Mouse (Mus musculus): ENCODE measurements around the gene AI661453. TPM values are rescaled to one million over a fixed set of nuclear protein-coding genes. Genes with fewer than 3 reads are reported as not detected.

Gene AI661453
- polyA plus RNA-seq, 1 experiment from 2014 or later = 4.6 TPM

DNA sequence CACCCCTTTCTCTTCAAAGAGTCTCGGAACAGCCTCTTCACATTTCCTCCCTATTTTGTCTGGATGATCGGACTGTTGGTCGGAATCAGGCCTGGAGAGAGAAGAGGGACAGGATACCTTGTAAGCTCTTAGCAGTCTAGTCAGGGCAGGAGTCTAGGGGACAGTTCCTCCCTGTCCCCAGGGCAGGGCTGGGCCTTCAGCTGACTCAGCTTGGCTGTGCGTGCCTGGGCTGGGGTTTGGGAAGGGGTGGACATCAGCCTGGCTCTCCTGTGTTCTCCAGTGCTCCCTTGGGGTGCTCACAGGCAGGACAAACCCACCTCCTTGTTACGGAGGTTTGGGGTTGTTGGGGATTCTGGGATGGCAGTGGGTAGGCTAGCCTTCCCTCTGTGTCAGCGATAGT lies 2.2 kb downstream of the AI661453 start:
- Histone ChIP-seq H3K36me3 (ENCODE audit: control insufficient read depth, insufficient read depth, low read length) (no peaks in the 10 kb centered on the region), H3K4me3 (ENCODE audit: low read length) (peak overlapping the region; percentile 54), H3K9me3 (ENCODE audit: control insufficient read depth, low read length) (no peaks in the 10 kb centered on the region), H3K9ac (ENCODE audit: low read depth, low read length) (peak overlapping the region; percentile 66), H3K4me1 (ENCODE audit: control insufficient read depth, insufficient read depth, low read length) (peaks cover 41% of the 10 kb centered on the region), H3K27ac (ENCODE audit: low read length) (peak overlapping the region; percentile 91), H3K4me2 (ENCODE audit: low read depth, low read length) (peak overlapping the region; percentile 62), H3K27me3 (replicated peaks; ENCODE audit: control insufficient read depth, insufficient read depth, low read length) (0 out of 2 replicates have a peak, but pooled peaks cover 3% of the 10 kb centered on the region)
- WGBS = 49% methylated on average over 6 of the region's 6 CpGs
- ATAC-seq = no peak

DNA sequence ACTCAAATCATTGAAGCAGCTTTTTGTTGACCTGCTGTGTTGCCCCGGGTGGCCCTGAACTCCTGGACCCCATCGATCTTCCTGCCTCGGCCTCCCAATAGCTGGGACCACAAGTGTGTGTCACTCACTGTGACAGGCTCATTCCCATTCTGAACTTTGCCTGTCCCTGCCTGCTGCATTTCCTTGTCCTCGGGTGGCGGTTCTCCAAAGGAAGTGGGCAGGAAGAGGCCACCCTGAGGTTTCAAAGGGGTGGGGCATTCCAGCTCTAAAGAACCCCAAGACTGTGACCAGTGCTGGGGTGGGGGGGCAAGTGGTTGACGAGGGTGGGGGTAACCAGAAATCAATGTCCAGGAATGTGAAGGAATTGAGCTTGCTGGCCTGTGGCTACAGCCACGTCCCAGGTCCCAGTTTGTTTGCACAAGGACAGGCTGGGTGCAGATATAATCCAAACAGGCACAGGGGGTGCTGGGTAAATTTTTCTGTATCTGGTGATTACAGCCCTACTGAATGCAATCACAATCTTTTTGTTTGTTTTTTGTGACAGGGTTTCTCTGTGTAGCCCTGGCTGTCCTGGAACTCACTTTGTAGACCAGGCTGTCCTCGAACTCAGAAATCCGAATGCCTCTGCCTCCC lies 3.1 kb downstream of the AI661453 start:
- no peaks in the 10 kb centered on the region for H3K9me3 ChIP-seq (ENCODE audit: control insufficient read depth, low read length)
- peak overlapping the region; percentile 62; the same call in 1 of the 2 replicates for H3K9ac ChIP-seq (ENCODE audit: low read depth, low read length)
- peak overlapping the region; percentile 62 for H3K4me2 ChIP-seq (ENCODE audit: low read depth, low read length)
- no peaks in the 10 kb centered on the region for H3K36me3 ChIP-seq (ENCODE audit: control insufficient read depth, insufficient read depth, low read length)
- peaks cover 45% of the 10 kb centered on the region for H3K4me1 ChIP-seq (ENCODE audit: control insufficient read depth, insufficient read depth, low read length)
- H3K27ac ChIP-seq (ENCODE audit: low read length) = peak overlapping the region; percentile 91
- H3K4me3 ChIP-seq (ENCODE audit: low read length) = peak overlapping the region; percentile 54
- 0 out of 2 replicates have a peak, but pooled peaks cover 3% of the 10 kb centered on the region for H3K27me3 ChIP-seq (replicated peaks; ENCODE audit: control insufficient read depth, insufficient read depth, low read length)
- 34% methylated on average over 9 of the region's 9 CpGs for WGBS
- ATAC-seq = peak; percentile 60

DNA sequence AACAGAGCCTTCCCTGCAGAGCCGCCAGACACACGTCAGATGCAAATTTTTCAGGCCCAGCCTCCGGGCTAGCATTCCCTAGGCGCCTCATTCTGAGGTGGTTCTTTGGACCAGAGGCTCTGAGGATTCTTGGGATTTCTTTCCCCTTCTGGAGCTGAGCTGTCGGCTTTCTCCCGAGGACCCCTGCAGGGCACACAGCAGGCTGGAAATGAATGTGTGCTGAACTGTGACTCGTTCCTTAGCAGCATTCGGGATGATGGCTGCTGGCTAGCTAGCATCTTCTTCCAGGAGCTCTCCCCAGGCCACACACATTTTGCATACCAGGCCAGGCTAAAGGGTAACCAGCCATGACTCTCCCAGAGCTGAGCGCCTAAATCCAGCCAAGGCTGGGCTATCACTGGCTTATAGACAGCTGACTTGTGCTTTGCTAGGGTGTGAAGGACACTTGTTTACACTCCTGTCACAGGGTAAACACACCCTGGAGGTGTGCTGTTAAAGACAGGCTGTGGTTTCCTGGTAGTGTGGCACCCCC lies 4.0 kb downstream of the AI661453 start:
- WGBS = 24% methylated on average over 9 of the region's 9 CpGs
- Histone ChIP-seq H3K4me2 (ENCODE audit: low read depth, low read length) (peak overlapping the region; percentile 5; the same call in 1 of the 2 replicates), H3K4me1 (ENCODE audit: control insufficient read depth, insufficient read depth, low read length) (peaks cover 53% of the 10 kb centered on the region), H3K9me3 (ENCODE audit: control insufficient read depth, low read length) (no peaks in the 10 kb centered on the region), H3K27ac (ENCODE audit: low read length) (peak overlapping the region; percentile 91), H3K27me3 (replicated peaks; ENCODE audit: control insufficient read depth, insufficient read depth, low read length) (0 out of 2 replicates have a peak, but pooled peaks cover 3% of the 10 kb centered on the region), H3K36me3 (ENCODE audit: control insufficient read depth, insufficient read depth, low read length) (no peaks in the 10 kb centered on the region), H3K9ac (ENCODE audit: low read depth, low read length) (peak overlapping the region; percentile 62), H3K4me3 (ENCODE audit: low read length) (no peak overlapping the region)
- no peak for ATAC-seq

DNA sequence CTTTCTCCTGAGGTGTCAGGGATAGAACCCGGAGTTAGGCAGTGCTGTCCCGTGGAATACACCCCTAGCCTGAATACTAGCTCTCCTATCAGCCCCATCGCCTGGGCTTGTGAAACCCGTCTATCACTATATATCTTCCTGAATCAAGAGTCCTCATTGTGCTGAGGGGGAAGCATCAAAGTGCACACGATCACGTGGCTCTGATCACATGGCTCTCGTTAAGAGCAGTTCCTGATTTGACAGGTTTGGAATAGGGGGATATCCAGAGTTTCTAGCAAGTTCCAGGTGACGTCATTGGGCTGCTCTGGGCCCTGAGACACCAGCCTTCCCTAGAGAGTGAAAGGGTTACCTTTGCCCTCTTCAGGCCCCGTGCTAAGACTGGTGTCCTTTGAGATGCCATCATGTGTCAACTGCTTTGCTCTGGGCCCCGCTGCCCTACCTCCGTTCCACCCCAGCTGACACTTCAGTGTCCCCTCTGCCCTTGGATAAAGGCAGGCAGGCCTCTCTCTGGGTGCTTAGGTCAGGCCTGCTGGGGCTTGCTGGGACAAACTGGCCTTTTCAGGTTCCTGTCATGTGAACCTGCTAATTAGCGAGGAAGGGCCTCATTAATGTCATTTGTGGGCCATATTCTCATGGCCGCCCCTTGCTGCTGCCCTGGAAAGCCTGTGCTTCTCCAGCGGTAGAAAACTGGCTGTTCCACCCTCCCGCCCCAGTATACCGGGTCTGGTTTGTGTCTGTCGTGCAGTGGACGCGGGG lies 5.1 kb downstream of the AI661453 start:
- Histone ChIP-seq H3K9me3 (ENCODE audit: control insufficient read depth, low read length) (no peaks in the 10 kb centered on the region), H3K4me1 (ENCODE audit: control insufficient read depth, insufficient read depth, low read length) (peaks cover 62% of the 10 kb centered on the region), H3K4me2 (ENCODE audit: low read depth, low read length) (0 out of 2 replicates have a peak overlapping the region, but pooled peaks have one; percentile 2), H3K4me3 (ENCODE audit: low read length) (no peak overlapping the region), H3K9ac (ENCODE audit: low read depth, low read length) (peak overlapping the region; percentile 62), H3K27me3 (replicated peaks; ENCODE audit: control insufficient read depth, insufficient read depth, low read length) (0 out of 2 replicates have a peak, but pooled peaks cover under 1% of the 10 kb centered on the region), H3K27ac (ENCODE audit: low read length) (peak overlapping the region; percentile 91), H3K36me3 (ENCODE audit: control insufficient read depth, insufficient read depth, low read length) (no peaks in the 10 kb centered on the region)
- peak; percentile 58 for ATAC-seq
- 54% methylated on average over 19 of the region's 19 CpGs for WGBS

GRCm38 (mm10) chr17:47442271-47442670 lies 5.9 kb downstream of the AI661453 start:
- H3K4me1 ChIP-seq (ENCODE audit: control insufficient read depth, insufficient read depth, low read length) = peaks cover 64% of the 10 kb centered on the region
- no peak overlapping the region for H3K4me2 ChIP-seq (ENCODE audit: low read depth, low read length)
- peak overlapping the region; percentile 91 for H3K27ac ChIP-seq (ENCODE audit: low read length)
- H3K9me3 ChIP-seq (ENCODE audit: control insufficient read depth, low read length) = no peaks in the 10 kb centered on the region
- no peak overlapping the region for H3K4me3 ChIP-seq (ENCODE audit: low read length)
- WGBS = 82% methylated on average over 3 of the region's 3 CpGs
- ATAC-seq = no peak
- peak overlapping the region; percentile 62 for H3K9ac ChIP-seq (ENCODE audit: low read depth, low read length)
- no peaks in the 10 kb centered on the region for H3K27me3 ChIP-seq (replicated peaks; ENCODE audit: control insufficient read depth, insufficient read depth, low read length)
- no peaks in the 10 kb centered on the region for H3K36me3 ChIP-seq (ENCODE audit: control insufficient read depth, insufficient read depth, low read length)

DNA sequence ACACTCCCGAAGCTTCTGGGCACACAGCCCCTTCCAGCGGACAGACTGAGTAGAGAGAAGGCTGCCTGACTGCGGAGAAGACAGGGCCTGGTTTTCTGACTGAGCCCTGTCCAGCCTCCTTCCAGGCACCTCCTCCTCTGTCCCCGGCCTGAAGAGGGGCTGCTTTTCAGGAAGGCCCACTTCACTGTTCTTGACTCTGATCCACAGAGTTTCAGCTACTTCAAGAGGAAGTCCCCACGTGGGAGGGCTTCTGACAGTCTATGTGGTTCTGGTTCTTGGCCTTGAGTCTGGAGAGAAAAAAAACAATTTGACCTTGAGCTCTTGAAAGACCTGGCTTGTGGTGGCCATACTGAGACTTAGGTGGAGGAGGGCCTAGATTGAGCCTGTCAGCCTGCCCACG lies 7.7 kb downstream of the AI661453 start:
- no peak for ATAC-seq
- 67% methylated on average over 6 of the region's 6 CpGs for WGBS
- Histone ChIP-seq H3K4me3 (ENCODE audit: low read length) (no peak overlapping the region), H3K4me1 (ENCODE audit: control insufficient read depth, insufficient read depth, low read length) (peaks cover 61% of the 10 kb centered on the region), H3K4me2 (ENCODE audit: low read depth, low read length) (no peak overlapping the region), H3K9ac (ENCODE audit: low read depth, low read length) (peak overlapping the region; percentile 11; the same call in 1 of the 2 replicates), H3K9me3 (ENCODE audit: control insufficient read depth, low read length) (no peaks in the 10 kb centered on the region), H3K36me3 (ENCODE audit: control insufficient read depth, insufficient read depth, low read length) (no peaks in the 10 kb centered on the region), H3K27me3 (replicated peaks; ENCODE audit: control insufficient read depth, insufficient read depth, low read length) (no peaks in the 10 kb centered on the region), H3K27ac (ENCODE audit: low read length) (0 out of 2 replicates have a peak overlapping the region, but pooled peaks have one; percentile 33)

- no peak overlapping the region for H3K4me3 ChIP-seq (ENCODE audit: low read length)
- 55% methylated on average over 11 of the region's 11 CpGs for WGBS
- H3K9me3 ChIP-seq (ENCODE audit: control insufficient read depth, low read length) = no peaks in the 10 kb centered on the region
- H3K27ac ChIP-seq (ENCODE audit: low read length) = peak overlapping the region; percentile 77
- peaks cover 60% of the 10 kb centered on the region for H3K4me1 ChIP-seq (ENCODE audit: control insufficient read depth, insufficient read depth, low read length)
- H3K27me3 ChIP-seq (replicated peaks; ENCODE audit: control insufficient read depth, insufficient read depth, low read length) = no peaks in the 10 kb centered on the region
- H3K9ac ChIP-seq (ENCODE audit: low read depth, low read length) = 0 out of 2 replicates have a peak overlapping the region, but pooled peaks have one; percentile 48
- no peak for ATAC-seq
- no peaks in the 10 kb centered on the region for H3K36me3 ChIP-seq (ENCODE audit: control insufficient read depth, insufficient read depth, low read length)
- H3K4me2 ChIP-seq (ENCODE audit: low read depth, low read length) = peak overlapping the region; percentile 10; the same call in 1 of the 2 replicates
Measured at GRCm38 (mm10) chr17:47445518-47445917, 9.1 kb downstream of the AI661453 start.

- Histone ChIP-seq H3K9me3 (ENCODE audit: control insufficient read depth, low read length) (no peaks in the 10 kb centered on the region), H3K36me3 (ENCODE audit: control insufficient read depth, insufficient read depth, low read length) (no peaks in the 10 kb centered on the region), H3K4me1 (ENCODE audit: control insufficient read depth, insufficient read depth, low read length) (peaks cover 58% of the 10 kb centered on the region), H3K9ac (ENCODE audit: low read depth, low read length) (peak overlapping the region; percentile 37; the same call in 1 of the 2 replicates), H3K27ac (ENCODE audit: low read length) (peak overlapping the region; percentile 77), H3K4me3 (ENCODE audit: low read length) (no peak overlapping the region), H3K4me2 (ENCODE audit: low read depth, low read length) (peak overlapping the region; percentile 10; the same call in 1 of the 2 replicates), H3K27me3 (replicated peaks; ENCODE audit: control insufficient read depth, insufficient read depth, low read length) (no peaks in the 10 kb centered on the region)
- ATAC-seq = no peak
- WGBS = 51% methylated on average over 9 of the region's 9 CpGs
Measured at GRCm38 (mm10) chr17:47446025-47446424, 9.6 kb downstream of the AI661453 start.

DNA sequence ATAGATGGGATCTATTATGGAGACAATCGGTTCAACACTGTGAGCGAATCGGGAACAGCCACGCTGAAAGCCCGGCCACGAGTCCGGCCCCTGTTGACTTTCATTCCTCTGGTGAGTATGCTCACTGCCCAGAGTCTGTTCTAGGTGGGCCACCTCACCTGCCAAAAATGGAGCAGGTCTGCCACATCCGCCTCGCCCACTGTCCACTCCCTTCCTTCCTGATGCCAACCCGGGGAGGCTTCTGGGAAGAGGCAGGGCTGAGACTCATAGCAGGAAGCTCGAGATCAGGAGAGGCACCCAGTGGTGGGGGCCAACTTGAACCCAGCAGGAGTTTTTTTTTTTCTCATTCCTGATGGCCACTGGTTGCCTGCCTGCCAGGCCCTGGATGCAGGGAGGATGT lies 10.1 kb downstream of the AI661453 start:
- no peaks in the 10 kb centered on the region for H3K27me3 ChIP-seq (replicated peaks; ENCODE audit: control insufficient read depth, insufficient read depth, low read length)
- peak overlapping the region; percentile 37; the same call in 1 of the 2 replicates for H3K9ac ChIP-seq (ENCODE audit: low read depth, low read length)
- no peaks in the 10 kb centered on the region for H3K9me3 ChIP-seq (ENCODE audit: control insufficient read depth, low read length)
- H3K4me3 ChIP-seq (ENCODE audit: low read length) = no peak overlapping the region
- no peak for ATAC-seq
- H3K36me3 ChIP-seq (ENCODE audit: control insufficient read depth, insufficient read depth, low read length) = no peaks in the 10 kb centered on the region
- 80% methylated on average over 11 of the region's 11 CpGs for WGBS
- no peak overlapping the region for H3K4me2 ChIP-seq (ENCODE audit: low read depth, low read length)
- H3K4me1 ChIP-seq (ENCODE audit: control insufficient read depth, insufficient read depth, low read length) = peaks cover 58% of the 10 kb centered on the region
- peak overlapping the region; percentile 77 for H3K27ac ChIP-seq (ENCODE audit: low read length)

Measured in intestine, embryonic 16.5 days (tissue).